Mouse (Mus musculus) ovary, adult 18-20 months (tissue): ENCODE data around the gene Ntan1.
"Not testable (repeated sequence)": the region's sequence is repeated elsewhere in the genome, so short reads cannot be mapped to it uniquely, and the experiment has no call there.

Experiments
- DNase-seq: peaks from one replicate; pipeline ENCODE4 v3.0.0; 2022; ENCODE audit warnings: low spot score, mixed read lengths

Ntan1 gene

GRCm38 (mm10) chr16:13818560-13819393 lies at the start of gene Ntan1:
Gene Ntan1, plus strand, starts transcription at chr16:13818845.
- DNase-seq = peak; percentile 96

GRCm38 (mm10) chr16:13771603-13772002 lies 47.0 kb upstream of the Ntan1 start:
- DNase-seq = not testable (repeated sequence)

- DNase-seq = not testable (repeated sequence)
These were observed 46.6 kb upstream of the Ntan1 start for GRCm38 (mm10) chr16:13772051-13772450.

GRCm38 (mm10) chr16:13774011-13774410 lies 44.6 kb upstream of the Ntan1 start:
- not testable (repeated sequence) for DNase-seq

GRCm38 (mm10) chr16:13774651-13775050 lies 44.0 kb upstream of the Ntan1 start:
- not testable (repeated sequence) for DNase-seq

GRCm38 (mm10) chr16:13780353-13781036 lies 38.1 kb upstream of the Ntan1 start, which contains the start of gene Rrn3:
Gene Rrn3, plus strand, starts transcription at chr16:13780708.
- DNase-seq = peak; percentile 85

GRCm38 (mm10) chr16:13781216-13781615 lies 37.4 kb upstream of the Ntan1 start:
- DNase-seq = no peak

- DNase-seq = no peak
These were observed 32.7 kb upstream of the Ntan1 start for GRCm38 (mm10) chr16:13785932-13786331.

- DNase-seq = not testable (repeated sequence)
These were observed 25.2 kb upstream of the Ntan1 start for GRCm38 (mm10) chr16:13793441-13793840.

- no peak for DNase-seq
These were observed 21.9 kb upstream of the Ntan1 start for GRCm38 (mm10) chr16:13796746-13797175.

GRCm38 (mm10) chr16:13801231-13801630 lies 17.4 kb upstream of the Ntan1 start:
- no peak for DNase-seq

- DNase-seq = no peak
These were observed 14.0 kb upstream of the Ntan1 start for GRCm38 (mm10) chr16:13804666-13805065.

GRCm38 (mm10) chr16:13807616-13808015 lies 11.0 kb upstream of the Ntan1 start:
- no peak for DNase-seq

- DNase-seq = no peak
These were observed 10.2 kb upstream of the Ntan1 start for GRCm38 (mm10) chr16:13808410-13808809.

GRCm38 (mm10) chr16:13812152-13812551 lies 6.5 kb upstream of the Ntan1 start:
- no peak for DNase-seq

GRCm38 (mm10) chr16:13813200-13813599 lies 5.4 kb upstream of the Ntan1 start:
- DNase-seq = no peak

- DNase-seq = no peak
These were observed 724 bp downstream of the Ntan1 start for GRCm38 (mm10) chr16:13819394-13819743.

GRCm38 (mm10) chr16:13819806-13820500 lies 1.3 kb downstream of the Ntan1 start:
- no peak for DNase-seq

GRCm38 (mm10) chr16:13820771-13821170 lies 2.1 kb downstream of the Ntan1 start:
- DNase-seq = no peak

- DNase-seq = no peak
These were observed 7.3 kb downstream of the Ntan1 start for GRCm38 (mm10) chr16:13825781-13826490.

- no peak for DNase-seq
These were observed 7.9 kb downstream of the Ntan1 start for GRCm38 (mm10) chr16:13826511-13826910.

GRCm38 (mm10) chr16:13830444-13830843 lies 11.8 kb downstream of the Ntan1 start:
- DNase-seq = no peak
